ENCODE assay signal across 8 mouse cellular contexts in genomic region chr7:19086042-19086441, GRCm38 (mm10). TPM values are rescaled to one million over a fixed set of nuclear protein-coding genes. Genes with fewer than 3 reads are reported as not detected.
A peak's percentile ranks its signal among the peaks of the same experiment; 100 is the strongest.
DNase-seq lines count a peak whose midpoint lies in the region; ATAC-seq and TF ChIP-seq lines count a peak whose summit lies in the region.

No protein-coding gene starts in this region.

- intact Hi-C loops in left cerebral cortex, postnatal 14 days (cut with DNase I), result no loop called here

- TF ChIP-seq EP300 in ES-Bruce4 (IDR thresholded peaks at IDR 0.05; ENCODE audit: insufficient read depth, low read depth, low read length), result no peak

- 16% methylated on average over 14 of the region's 14 CpGs for WGBS in embryonic facial prominence, embryonic 13.5 days

- no peak for ATAC-seq in embryonic facial prominence, embryonic 13.5 days (ENCODE audit: insufficient number of reproducible peaks, insufficient read depth, low FRiP score, low TSS enrichment, low read depth)
- ATAC-seq in megakaryocyte progenitor cell, adult 5-6 weeks (replicated peaks; ENCODE audit: poor library complexity), result peak; percentile 79

- TF ChIP-seq CTCF in ES-Bruce4 (IDR thresholded peaks at IDR 0.05; ENCODE audit: low read depth, low read length), result no peak

- no peak overlapping the region for H3K27ac ChIP-seq in ES-Bruce4 (ENCODE audit: insufficient read depth, low read length)
- H3K27ac ChIP-seq in embryonic facial prominence, embryonic 13.5 days, result 0 out of 2 replicates have a peak overlapping the region, but pooled peaks have one; percentile 39

- H3K9ac ChIP-seq in ES-Bruce4 (ENCODE audit: low read depth, poor library complexity, severe bottlenecking), result no peak overlapping the region
- peak overlapping the region; percentile 44; the same call in 1 of the 2 replicates for H3K9ac ChIP-seq in embryonic facial prominence, embryonic 13.5 days

- peaks cover 4% of the 10 kb centered on the region for H3K4me1 ChIP-seq in ES-Bruce4 (ENCODE audit: control insufficient read depth, insufficient read depth, low read length)
- peaks cover 46% of the 10 kb centered on the region for H3K4me1 ChIP-seq in embryonic facial prominence, embryonic 13.5 days

- H3K9me3 ChIP-seq in ES-Bruce4 (replicated peaks; ENCODE audit: control insufficient read depth, insufficient read depth, low read length, poor library complexity, severe bottlenecking), result no peaks in the 10 kb centered on the region
- no peaks in the 10 kb centered on the region for H3K9me3 ChIP-seq in embryonic facial prominence, embryonic 13.5 days

- H3K27me3 ChIP-seq in ES-Bruce4 (ENCODE audit: control insufficient read depth, insufficient read depth, low read length, poor library complexity, severe bottlenecking), result no peaks in the 10 kb centered on the region
- H3K27me3 ChIP-seq in embryonic facial prominence, embryonic 13.5 days, result peaks cover 3% of the 10 kb centered on the region; the same call in 1 of the 2 replicates

- DNase-seq in 3134 (ENCODE audit: extremely low read depth, insufficient read length, low spot score), result peak; percentile 94
- peak; percentile 54 to 80 for DNase-seq in kidney, postnatal 36 days
- DNase-seq in cerebellum, adult 18-20 months, result no peak
- DNase-seq in right cerebral cortex, postnatal 36 days (ENCODE audit: low spot score in 2 of 2), result no peak
- no peak for DNase-seq in left cerebral cortex, postnatal 14 days (ENCODE audit: low spot score in 2 of 2)

- peaks cover 3% of the 10 kb centered on the region for H3K36me3 ChIP-seq in ES-Bruce4 (ENCODE audit: control insufficient read depth, insufficient read depth, low read length, poor library complexity, severe bottlenecking)
- peaks cover 68% of the 10 kb centered on the region for H3K36me3 ChIP-seq in embryonic facial prominence, embryonic 13.5 days

- H3K4me3 ChIP-seq in ES-Bruce4 (ENCODE audit: low read depth, low read length), result peak overlapping the region; percentile 51
- H3K4me3 ChIP-seq in embryonic facial prominence, embryonic 13.5 days, result 0 out of 2 replicates have a peak overlapping the region, but pooled peaks have one; percentile 3

- peak overlapping the region; percentile 37 for H3K4me2 ChIP-seq in embryonic facial prominence, embryonic 13.5 days

- no peak for TF ChIP-seq POLR2A in ES-Bruce4 (IDR thresholded peaks at IDR 0.05; ENCODE audit: insufficient read depth, low read length)

RNA-seq across cellular contexts. Expression of gene Dmpk, which starts 2.4 kb away (rescaled TPM):
- 12.8 and 19.5 TPM in 2 replicates for polyA plus RNA-seq in ES-Bruce4 (2011; ENCODE audit: insufficient read depth, insufficient read length, low read depth, missing spikeins)
- 13.1 and 16.8 TPM in 2 replicates for polyA plus RNA-seq in embryonic facial prominence, embryonic 13.5 days (2015; fragmentation: Nextera tagmentation; extraction: Ambion mirVana)
- total RNA-seq in megakaryocyte progenitor cell, adult 5-6 weeks (2015), result 0.78 and 1.9 TPM in 2 replicates
- total RNA-seq in megakaryocyte progenitor cell, adult 5-6 weeks (2017), result 0.84 TPM in 1 of 2 replicates, not detected in the other
- total RNA-seq in left cerebral cortex, postnatal 14 days (2021), result 10 to 100 TPM; 34.3 to 36.7 TPM

RNA-seq across cellular contexts. Expression of gene Six5, which starts 8.4 kb away (rescaled TPM):
- polyA plus RNA-seq in ES-Bruce4 (2011; ENCODE audit: insufficient read depth, insufficient read length, low read depth, missing spikeins), result 2.7 and 3.8 TPM in 2 replicates
- 14.7 and 15.3 TPM in 2 replicates for polyA plus RNA-seq in embryonic facial prominence, embryonic 13.5 days (2015; fragmentation: Nextera tagmentation; extraction: Ambion mirVana)
- 2.8 and 3.9 TPM in 2 replicates for total RNA-seq in megakaryocyte progenitor cell, adult 5-6 weeks (2015)
- total RNA-seq in megakaryocyte progenitor cell, adult 5-6 weeks (2017), result 2.3 and 2.4 TPM in 2 replicates
- 1 to 10 TPM; 1.6 TPM for total RNA-seq in left cerebral cortex, postnatal 14 days (2021)

RNA-seq across cellular contexts. Expression of gene Dmwd, which starts 10.0 kb away (rescaled TPM):
- 43.2 and 45.1 TPM in 2 replicates for polyA plus RNA-seq in ES-Bruce4 (2011; ENCODE audit: insufficient read depth, insufficient read length, low read depth, missing spikeins)
- 16.4 and 17.6 TPM in 2 replicates for polyA plus RNA-seq in embryonic facial prominence, embryonic 13.5 days (2015; fragmentation: Nextera tagmentation; extraction: Ambion mirVana)
- total RNA-seq in megakaryocyte progenitor cell, adult 5-6 weeks (2015), result 4.4 and 5.5 TPM in 2 replicates
- 1.5 and 2.3 TPM in 2 replicates for total RNA-seq in megakaryocyte progenitor cell, adult 5-6 weeks (2017)
- 100 to 1,000 TPM; 151 to 162 TPM for total RNA-seq in left cerebral cortex, postnatal 14 days (2021)

RNA-seq across cellular contexts. Expression of gene Rsph6a, which starts 31.6 kb away (rescaled TPM):
- not detected in 2 replicates for polyA plus RNA-seq in ES-Bruce4 (2011; ENCODE audit: insufficient read depth, insufficient read length, low read depth, missing spikeins)
- polyA plus RNA-seq in embryonic facial prominence, embryonic 13.5 days (2015; fragmentation: Nextera tagmentation; extraction: Ambion mirVana), result not detected in 2 replicates
- total RNA-seq in megakaryocyte progenitor cell, adult 5-6 weeks (2015), result not detected in 2 replicates
- total RNA-seq in megakaryocyte progenitor cell, adult 5-6 weeks (2017), result 0.61 TPM in 1 of 2 replicates, not detected in the other
- total RNA-seq in left cerebral cortex, postnatal 14 days (2021), result under 1 TPM; 0.29 to 0.49 TPM

RNA-seq across cellular contexts. Expression of gene Gm4969, which starts 32.1 kb away (rescaled TPM):
- polyA plus RNA-seq in ES-Bruce4 (2011; ENCODE audit: insufficient read depth, insufficient read length, low read depth, missing spikeins), result 0.43 and 0.46 TPM in 2 replicates
- 3.5 and 4.4 TPM in 2 replicates for polyA plus RNA-seq in embryonic facial prominence, embryonic 13.5 days (2015; fragmentation: Nextera tagmentation; extraction: Ambion mirVana)
- total RNA-seq in megakaryocyte progenitor cell, adult 5-6 weeks (2015), result 0.24 and 0.57 TPM in 2 replicates
- total RNA-seq in megakaryocyte progenitor cell, adult 5-6 weeks (2017), result 0.03 and 0.42 TPM in 2 replicates
- under 1 TPM; 0.48 to 0.76 TPM for total RNA-seq in left cerebral cortex, postnatal 14 days (2021)

Comparison
In these comparisons a context has a peak if more than half of its experiments do, and no peak if none do; other contexts are left out.
1. DNase-seq: peak in 3134 (single experiment) and kidney, postnatal 36 days (2 of 2); none in cerebellum, adult 18-20 months (0 of 2), right cerebral cortex, postnatal 36 days (0 of 2) and left cerebral cortex, postnatal 14 days (0 of 2).
2. RNA of gene Dmpk, which starts 2.4 kb away (total RNA-seq): 34.3 to 36.7 TPM in left cerebral cortex, postnatal 14 days; 0.78 to 1.9 TPM in megakaryocyte progenitor cell, adult 5-6 weeks; every median in the first group is over 10 times any median in the second.
3. RNA of gene Dmwd, which starts 10.0 kb away (total RNA-seq): 151 to 162 TPM in left cerebral cortex, postnatal 14 days; 1.5 to 5.5 TPM in megakaryocyte progenitor cell, adult 5-6 weeks; every median in the first group is over 10 times any median in the second.